Mouse (Mus musculus): ENCODE data around the gene Slit3. TPM values are rescaled to one million over a fixed set of nuclear protein-coding genes. Genes with fewer than 3 reads are reported as not detected.
A peak's percentile ranks its signal among the peaks of the same experiment; 100 is the strongest.

Slit3 gene
- polyA plus RNA-seq, 1 experiment from 2014 or later, result 4.5 TPM

DNA sequence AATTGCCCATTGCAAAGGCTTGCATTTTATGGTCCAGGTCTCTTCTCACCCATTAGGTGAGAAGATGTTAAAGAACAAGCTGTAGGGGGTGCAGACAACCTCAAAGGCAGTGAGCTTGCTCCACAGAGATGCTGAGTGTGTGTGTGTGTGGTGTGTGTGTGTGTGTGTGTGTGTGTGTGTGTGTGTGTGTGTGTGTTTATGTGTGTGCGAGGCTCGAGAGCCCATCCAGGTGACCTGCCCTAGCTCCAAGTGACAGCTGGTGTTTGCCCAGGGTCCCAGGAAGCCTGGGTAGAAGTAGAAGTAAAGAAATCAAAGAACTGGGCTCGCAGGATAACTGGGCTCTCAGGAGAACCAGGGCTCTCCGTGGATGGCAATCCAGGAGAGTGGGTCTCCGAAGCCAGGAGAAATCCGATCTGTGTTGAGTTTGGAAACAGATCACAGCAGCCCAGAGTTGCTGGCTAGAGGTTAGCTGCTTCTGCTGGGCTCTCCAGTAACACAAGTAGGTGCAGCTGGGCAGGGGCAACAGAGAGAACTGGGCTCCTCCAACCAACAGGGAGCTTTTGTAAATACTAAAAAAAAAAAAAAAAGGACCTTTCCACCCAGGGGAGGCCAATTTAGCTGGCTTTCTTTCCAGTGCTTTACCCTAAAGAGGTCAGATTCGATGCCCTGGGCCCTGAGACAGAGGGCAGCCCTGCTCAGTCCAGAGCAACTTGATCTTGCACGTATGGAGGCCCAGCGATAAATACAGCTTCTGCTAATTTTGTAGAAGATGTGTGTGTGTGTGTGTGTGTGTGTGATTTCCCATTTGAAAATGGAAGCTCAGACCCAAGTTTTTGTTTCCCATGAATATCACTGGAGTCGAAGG is 204.3 kb downstream of the Slit3 start:
- no peaks in the 10 kb centered on the region for H3K9me3 ChIP-seq (replicated peaks; ENCODE audit: control insufficient read depth, low read length, poor library complexity, severe bottlenecking)
- H3K27ac ChIP-seq (ENCODE audit: low read length), result no peak overlapping the region
- no peak overlapping the region for H3K9ac ChIP-seq (ENCODE audit: low read depth, low read length)
- H3K4me3 ChIP-seq (ENCODE audit: low read depth, low read length), result no peak overlapping the region
- H3K27me3 ChIP-seq (ENCODE audit: control insufficient read depth, insufficient read depth, low read depth, low read length), result peaks cover 25% of the 10 kb centered on the region
- H3K4me2 ChIP-seq (ENCODE audit: low read length), result no peak overlapping the region
- peaks cover 4% of the 10 kb centered on the region for H3K4me1 ChIP-seq (ENCODE audit: control insufficient read depth, insufficient read depth, low read length)
- ATAC-seq, result no peak
- 47% methylated on average over 10 of the region's 10 CpGs for WGBS
- H3K36me3 ChIP-seq (ENCODE audit: control insufficient read depth, insufficient read depth, low read length), result no peaks in the 10 kb centered on the region

DNA sequence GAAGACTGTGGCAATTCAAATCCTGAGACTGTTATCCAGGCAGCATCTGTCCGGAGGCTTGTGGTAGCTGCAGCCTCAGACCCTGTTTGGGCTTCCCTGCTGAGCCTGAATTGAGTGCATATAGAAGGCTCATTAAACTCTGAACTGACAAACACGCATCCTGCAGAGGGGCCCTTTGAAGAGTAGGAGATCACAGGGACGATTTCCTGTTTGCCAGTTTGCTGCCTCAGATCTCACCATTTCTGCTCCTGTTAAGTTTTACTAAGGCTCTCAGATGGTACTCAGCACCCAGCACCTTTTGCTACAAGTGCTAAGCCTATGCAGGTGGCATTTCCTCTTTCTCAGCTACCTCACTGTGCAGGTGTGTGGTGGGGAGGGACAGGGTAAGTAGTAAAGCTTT is 205.3 kb downstream of the Slit3 start:
- no peaks in the 10 kb centered on the region for H3K9me3 ChIP-seq (replicated peaks; ENCODE audit: control insufficient read depth, low read length, poor library complexity, severe bottlenecking)
- H3K27ac ChIP-seq (ENCODE audit: low read length), result no peak overlapping the region
- no peak overlapping the region for H3K4me2 ChIP-seq (ENCODE audit: low read length)
- ATAC-seq, result no peak
- H3K27me3 ChIP-seq (ENCODE audit: control insufficient read depth, insufficient read depth, low read depth, low read length), result peaks cover 25% of the 10 kb centered on the region
- H3K4me3 ChIP-seq (ENCODE audit: low read depth, low read length), result no peak overlapping the region
- no peak overlapping the region for H3K9ac ChIP-seq (ENCODE audit: low read depth, low read length)
- H3K36me3 ChIP-seq (ENCODE audit: control insufficient read depth, insufficient read depth, low read length), result no peaks in the 10 kb centered on the region
- 5% methylated on average over 3 of the region's 3 CpGs for whole genome bisulfite sequencing
- H3K4me1 ChIP-seq (ENCODE audit: control insufficient read depth, insufficient read depth, low read length), result peaks cover 4% of the 10 kb centered on the region

DNA sequence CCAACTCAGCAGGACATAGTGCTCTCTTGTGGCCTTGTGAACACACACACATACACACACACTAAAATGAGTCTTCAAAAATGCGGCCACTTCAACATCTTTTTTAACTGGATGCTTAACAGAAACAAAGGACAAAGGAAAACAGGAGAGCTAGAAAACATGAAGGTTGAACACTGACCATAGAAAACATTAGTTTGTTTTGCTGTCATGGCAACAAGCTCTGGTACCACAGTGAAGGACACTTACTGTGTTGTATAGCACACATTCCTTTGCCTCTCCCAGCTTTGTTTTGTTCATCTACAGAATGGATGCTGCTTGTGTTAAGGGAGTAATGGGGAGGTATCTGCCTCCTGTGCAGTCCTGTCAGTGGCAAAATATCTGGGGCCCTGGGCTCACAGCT is 206.9 kb downstream of the Slit3 start:
- Histone ChIP-seq H3K27ac (ENCODE audit: low read length) (no peak overlapping the region), H3K9ac (ENCODE audit: low read depth, low read length) (no peak overlapping the region), H3K27me3 (ENCODE audit: control insufficient read depth, insufficient read depth, low read depth, low read length) (peaks cover 22% of the 10 kb centered on the region), H3K4me1 (ENCODE audit: control insufficient read depth, insufficient read depth, low read length) (peaks cover 4% of the 10 kb centered on the region), H3K9me3 (replicated peaks; ENCODE audit: control insufficient read depth, low read length, poor library complexity, severe bottlenecking) (no peaks in the 10 kb centered on the region), H3K4me3 (ENCODE audit: low read depth, low read length) (no peak overlapping the region), H3K36me3 (ENCODE audit: control insufficient read depth, insufficient read depth, low read length) (no peaks in the 10 kb centered on the region), H3K4me2 (ENCODE audit: low read length) (no peak overlapping the region)
- 64% methylated on average over 1 of the region's 1 CpGs for WGBS
- 0 out of 2 replicates have a peak, but pooled peaks have one; percentile 17 for ATAC-seq

DNA sequence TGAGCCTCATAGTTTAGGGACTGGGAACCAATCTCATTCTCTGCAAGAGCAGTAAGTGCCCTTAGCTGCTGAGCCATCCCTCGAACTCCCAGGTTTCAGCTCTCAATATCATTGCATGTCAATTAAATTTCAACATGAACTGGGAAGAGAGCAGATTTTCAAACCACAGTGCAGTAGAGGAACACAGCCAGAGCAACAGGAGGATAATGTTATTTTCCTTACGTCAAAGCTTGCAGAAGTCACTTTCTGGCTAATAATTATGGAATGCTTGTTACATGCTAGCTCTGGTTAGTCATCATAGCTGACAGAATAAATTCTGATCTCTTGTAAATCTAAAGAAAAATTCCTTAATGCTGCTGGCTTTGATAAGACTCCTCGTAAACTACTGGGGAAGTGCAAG is 210.5 kb downstream of the Slit3 start:
- 81% methylated on average over 3 of the region's 3 CpGs for WGBS
- Histone ChIP-seq H3K9ac (ENCODE audit: low read depth, low read length) (no peak overlapping the region), H3K4me1 (ENCODE audit: control insufficient read depth, insufficient read depth, low read length) (peaks cover 4% of the 10 kb centered on the region; the same call in 1 of the 2 replicates), H3K27ac (ENCODE audit: low read length) (no peak overlapping the region), H3K4me3 (ENCODE audit: low read depth, low read length) (no peak overlapping the region), H3K4me2 (ENCODE audit: low read length) (no peak overlapping the region), H3K36me3 (ENCODE audit: control insufficient read depth, insufficient read depth, low read length) (no peaks in the 10 kb centered on the region), H3K9me3 (replicated peaks; ENCODE audit: control insufficient read depth, low read length, poor library complexity, severe bottlenecking) (no peaks in the 10 kb centered on the region), H3K27me3 (ENCODE audit: control insufficient read depth, insufficient read depth, low read depth, low read length) (peaks cover 8% of the 10 kb centered on the region)
- ATAC-seq, result no peak

GRCm38 (mm10) chr11:35336558-35336957 is 215.5 kb downstream of the Slit3 start:
- no peak for ATAC-seq
- no peak overlapping the region for H3K27ac ChIP-seq (ENCODE audit: low read length)
- WGBS, result 85% methylated on average over 8 of the region's 8 CpGs
- H3K4me2 ChIP-seq (ENCODE audit: low read length), result no peak overlapping the region
- H3K27me3 ChIP-seq (ENCODE audit: control insufficient read depth, insufficient read depth, low read depth, low read length), result peaks cover 4% of the 10 kb centered on the region; the same call in 1 of the 2 replicates
- no peaks in the 10 kb centered on the region for H3K36me3 ChIP-seq (ENCODE audit: control insufficient read depth, insufficient read depth, low read length)
- no peak overlapping the region for H3K4me3 ChIP-seq (ENCODE audit: low read depth, low read length)
- H3K9ac ChIP-seq (ENCODE audit: low read depth, low read length), result no peak overlapping the region
- H3K9me3 ChIP-seq (replicated peaks; ENCODE audit: control insufficient read depth, low read length, poor library complexity, severe bottlenecking), result no peaks in the 10 kb centered on the region
- no peaks in the 10 kb centered on the region for H3K4me1 ChIP-seq (ENCODE audit: control insufficient read depth, insufficient read depth, low read length)

DNA sequence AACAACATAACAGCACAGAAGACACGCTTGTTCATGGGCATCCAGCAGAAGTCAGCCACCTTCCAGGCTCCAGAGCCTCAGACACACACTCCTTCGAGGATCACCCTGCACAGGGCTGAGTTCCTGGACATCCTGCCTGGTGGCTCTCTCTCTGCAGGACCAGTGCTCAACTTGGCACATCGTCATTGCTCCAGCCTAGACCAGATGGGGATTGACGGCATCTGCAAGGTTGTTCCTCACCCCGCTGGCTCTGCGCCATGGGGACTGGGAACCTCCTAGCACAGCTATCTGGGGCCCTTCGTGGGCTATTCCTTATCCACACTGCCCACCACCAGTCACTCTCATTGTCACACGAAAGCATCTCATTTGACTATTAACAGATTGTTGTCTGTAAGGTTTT is 216.5 kb downstream of the Slit3 start:
- no peak overlapping the region for H3K4me3 ChIP-seq (ENCODE audit: low read depth, low read length)
- whole genome bisulfite sequencing, result 83% methylated on average over 8 of the region's 8 CpGs
- H3K36me3 ChIP-seq (ENCODE audit: control insufficient read depth, insufficient read depth, low read length), result no peaks in the 10 kb centered on the region
- H3K27me3 ChIP-seq (ENCODE audit: control insufficient read depth, insufficient read depth, low read depth, low read length), result peaks cover 4% of the 10 kb centered on the region
- H3K9me3 ChIP-seq (replicated peaks; ENCODE audit: control insufficient read depth, low read length, poor library complexity, severe bottlenecking), result no peaks in the 10 kb centered on the region
- no peaks in the 10 kb centered on the region for H3K4me1 ChIP-seq (ENCODE audit: control insufficient read depth, insufficient read depth, low read length)
- ATAC-seq, result no peak
- no peak overlapping the region for H3K27ac ChIP-seq (ENCODE audit: low read length)
- no peak overlapping the region for H3K9ac ChIP-seq (ENCODE audit: low read depth, low read length)
- no peak overlapping the region for H3K4me2 ChIP-seq (ENCODE audit: low read length)

GRCm38 (mm10) chr11:35337927-35338819 is 217.1 kb downstream of the Slit3 start:
- H3K4me1 ChIP-seq (ENCODE audit: control insufficient read depth, insufficient read depth, low read length), result no peaks in the 10 kb centered on the region
- H3K27me3 ChIP-seq (ENCODE audit: control insufficient read depth, insufficient read depth, low read depth, low read length), result peaks cover 4% of the 10 kb centered on the region
- H3K36me3 ChIP-seq (ENCODE audit: control insufficient read depth, insufficient read depth, low read length), result no peaks in the 10 kb centered on the region
- ATAC-seq, result 0 out of 2 replicates have a peak, but pooled peaks have one; percentile 42
- WGBS, result 65% methylated on average over 19 of the region's 19 CpGs
- H3K9ac ChIP-seq (ENCODE audit: low read depth, low read length), result no peak overlapping the region
- H3K27ac ChIP-seq (ENCODE audit: low read length), result no peak overlapping the region
- no peaks in the 10 kb centered on the region for H3K9me3 ChIP-seq (replicated peaks; ENCODE audit: control insufficient read depth, low read length, poor library complexity, severe bottlenecking)
- H3K4me3 ChIP-seq (ENCODE audit: low read depth, low read length), result no peak overlapping the region
- H3K4me2 ChIP-seq (ENCODE audit: low read length), result no peak overlapping the region

DNA sequence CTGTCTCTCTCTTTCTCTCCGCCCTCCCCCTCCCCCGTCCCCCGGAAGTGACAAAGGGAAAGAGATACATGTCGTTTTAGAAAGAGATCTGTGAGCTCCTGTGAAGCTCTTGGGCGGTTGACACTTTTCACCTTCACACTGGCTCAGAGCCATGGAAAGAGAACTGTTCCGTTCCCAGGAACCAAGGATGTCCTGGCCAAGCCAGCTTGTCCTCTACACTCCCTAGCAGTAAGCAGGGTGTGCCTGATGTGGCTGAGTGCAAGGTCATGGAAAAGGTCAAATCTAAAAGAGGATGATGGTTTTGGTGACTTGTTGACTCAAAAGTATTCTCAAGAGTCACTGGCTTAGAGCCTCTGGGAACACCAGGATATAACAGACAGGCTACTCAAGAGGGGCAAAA is 219.7 kb downstream of the Slit3 start:
- no peak overlapping the region for H3K27ac ChIP-seq (ENCODE audit: low read length)
- ATAC-seq, result no peak
- no peak overlapping the region for H3K4me3 ChIP-seq (ENCODE audit: low read depth, low read length)
- WGBS, result 87% methylated on average over 6 of the region's 6 CpGs
- H3K4me1 ChIP-seq (ENCODE audit: control insufficient read depth, insufficient read depth, low read length), result no peaks in the 10 kb centered on the region
- no peak overlapping the region for H3K9ac ChIP-seq (ENCODE audit: low read depth, low read length)
- H3K27me3 ChIP-seq (ENCODE audit: control insufficient read depth, insufficient read depth, low read depth, low read length), result peaks cover 5% of the 10 kb centered on the region
- H3K4me2 ChIP-seq (ENCODE audit: low read length), result no peak overlapping the region
- no peaks in the 10 kb centered on the region for H3K36me3 ChIP-seq (ENCODE audit: control insufficient read depth, insufficient read depth, low read length)
- H3K9me3 ChIP-seq (replicated peaks; ENCODE audit: control insufficient read depth, low read length, poor library complexity, severe bottlenecking), result no peaks in the 10 kb centered on the region

DNA sequence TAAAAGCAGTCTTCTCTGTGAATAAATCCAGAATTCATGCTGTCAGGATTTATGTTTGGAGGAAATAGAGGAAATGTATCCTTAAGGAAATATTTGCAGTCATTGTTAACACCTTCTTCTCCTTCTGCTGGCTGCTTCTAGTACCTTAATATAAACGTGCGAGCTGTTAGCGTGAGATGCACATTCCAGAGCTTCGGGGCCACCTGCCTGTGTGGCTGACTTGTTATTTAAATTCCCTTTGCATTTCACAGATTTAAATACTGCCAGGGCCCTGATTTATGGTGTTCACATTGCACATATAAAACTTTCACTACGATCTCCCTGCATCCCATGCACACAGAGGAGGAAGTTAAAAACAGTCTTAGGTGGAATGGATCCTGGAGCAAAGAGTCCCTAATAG is 221.5 kb downstream of the Slit3 start:
- Histone ChIP-seq H3K27ac (ENCODE audit: low read length) (no peak overlapping the region), H3K4me3 (ENCODE audit: low read depth, low read length) (no peak overlapping the region), H3K36me3 (ENCODE audit: control insufficient read depth, insufficient read depth, low read length) (no peaks in the 10 kb centered on the region), H3K27me3 (ENCODE audit: control insufficient read depth, insufficient read depth, low read depth, low read length) (peaks cover 12% of the 10 kb centered on the region), H3K4me1 (ENCODE audit: control insufficient read depth, insufficient read depth, low read length) (peaks cover 2% of the 10 kb centered on the region; the same call in 1 of the 2 replicates), H3K9ac (ENCODE audit: low read depth, low read length) (no peak overlapping the region), H3K9me3 (replicated peaks; ENCODE audit: control insufficient read depth, low read length, poor library complexity, severe bottlenecking) (no peaks in the 10 kb centered on the region), H3K4me2 (ENCODE audit: low read length) (no peak overlapping the region)
- 77% methylated on average over 5 of the region's 5 CpGs for WGBS
- ATAC-seq, result no peak

Measured in midbrain, embryonic 16.5 days (tissue).